Mouse (Mus musculus): ENCODE results near the gene Ralb. TPM values are rescaled to one million over a fixed set of nuclear protein-coding genes. Genes with fewer than 3 reads are reported as not detected.

Ralb gene
- polyA plus RNA-seq, 1 experiment = 20.8 TPM

DNA sequence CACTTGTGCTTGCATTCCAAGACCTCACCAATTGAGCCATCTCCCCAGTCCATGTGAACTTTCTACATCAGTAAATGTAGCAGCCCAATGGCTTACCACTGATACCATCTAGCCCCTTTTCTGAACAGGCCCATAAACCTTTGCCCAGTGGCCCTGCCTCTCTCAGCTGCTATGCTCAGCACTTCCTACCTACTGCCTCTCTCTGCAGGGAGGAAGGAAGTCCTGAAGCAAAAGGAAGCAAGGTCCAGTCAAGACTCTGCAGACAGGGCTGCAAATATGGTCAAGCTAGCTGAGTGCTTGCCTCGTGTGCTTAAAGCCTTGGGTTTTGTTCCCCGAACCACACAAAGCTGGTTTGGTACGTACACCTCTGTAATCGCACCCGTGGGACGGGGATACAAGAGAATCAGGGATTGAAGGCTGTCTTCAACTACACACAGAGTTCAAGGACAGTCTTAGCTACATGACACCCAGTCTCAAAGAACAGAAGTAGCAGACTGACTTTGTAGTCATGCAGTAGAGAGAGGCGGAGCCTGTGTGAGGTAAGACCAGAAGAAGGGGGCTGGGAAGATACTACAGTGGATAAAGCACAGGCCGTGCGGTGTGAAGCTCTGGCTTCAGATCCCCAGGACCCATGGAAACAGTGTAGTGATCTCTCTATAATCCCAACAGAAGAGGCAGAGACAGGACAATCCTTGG, 5.9 kb downstream of the Ralb start:
- TF ChIP-seq CTCF (IDR thresholded peaks at IDR 0.05; ENCODE audit: extremely low read depth, insufficient read depth, low read length) (no peak), POLR2A (IDR thresholded peaks at IDR 0.05; ENCODE audit: extremely low read depth, insufficient read depth, low read length) (no peak)
- Histone ChIP-seq H3K27ac (ENCODE audit: insufficient read depth, low read length) (no peak overlapping the region), H3K4me1 (ENCODE audit: control insufficient read depth, insufficient read depth, low read length) (peaks cover 8% of the 10 kb centered on the region; the same call in 1 of the 2 replicates), H3K4me3 (ENCODE audit: insufficient read depth, low read length) (no peak overlapping the region)

- H3K4me3 ChIP-seq (ENCODE audit: insufficient read depth, low read length) = no peak overlapping the region
- TF ChIP-seq CTCF (IDR thresholded peaks at IDR 0.05; ENCODE audit: extremely low read depth, insufficient read depth, low read length) (no peak), POLR2A (IDR thresholded peaks at IDR 0.05; ENCODE audit: extremely low read depth, insufficient read depth, low read length) (no peak)
- 0 out of 2 replicates have a peak, but pooled peaks cover 3% of the 10 kb centered on the region for H3K4me1 ChIP-seq (ENCODE audit: control insufficient read depth, insufficient read depth, low read length)
- H3K27ac ChIP-seq (ENCODE audit: insufficient read depth, low read length) = no peak overlapping the region
Observed at GRCm38 (mm10) chr1:119497346-119498004, 7.1 kb downstream of the Ralb start.

DNA sequence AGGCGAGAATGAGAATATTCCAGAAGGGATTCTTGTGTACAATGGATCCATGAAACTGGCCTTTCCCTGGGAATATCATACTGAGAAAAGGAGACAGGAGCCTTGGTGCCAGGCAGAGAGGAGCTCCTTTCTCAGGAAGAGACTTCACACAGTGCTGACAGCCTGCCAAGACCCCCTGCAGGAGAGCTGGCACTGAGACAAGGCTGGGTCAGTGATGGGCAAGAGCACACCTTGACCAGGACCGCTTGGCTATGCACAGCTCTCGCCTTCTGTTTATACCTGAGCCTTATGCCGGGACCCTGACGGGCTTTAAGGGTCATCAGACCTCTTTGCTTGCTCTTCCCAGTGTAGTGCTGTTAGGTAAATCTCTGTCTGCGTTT, 9.2 kb downstream of the Ralb start:
- Histone ChIP-seq H3K4me1 (ENCODE audit: control insufficient read depth, insufficient read depth, low read length) (no peaks in the 10 kb centered on the region), H3K27ac (ENCODE audit: insufficient read depth, low read length) (no peak overlapping the region), H3K4me3 (ENCODE audit: insufficient read depth, low read length) (no peak overlapping the region)
- TF ChIP-seq POLR2A (IDR thresholded peaks at IDR 0.05; ENCODE audit: extremely low read depth, insufficient read depth, low read length) (no peak), CTCF (IDR thresholded peaks at IDR 0.05; ENCODE audit: extremely low read depth, insufficient read depth, low read length) (no peak)

- TF ChIP-seq POLR2A (IDR thresholded peaks at IDR 0.05; ENCODE audit: extremely low read depth, insufficient read depth, low read length) (no peak), CTCF (IDR thresholded peaks at IDR 0.05; ENCODE audit: extremely low read depth, insufficient read depth, low read length) (no peak)
- H3K4me1 ChIP-seq (ENCODE audit: control insufficient read depth, insufficient read depth, low read length) = no peaks in the 10 kb centered on the region
- no peak overlapping the region for H3K27ac ChIP-seq (ENCODE audit: insufficient read depth, low read length)
- H3K4me3 ChIP-seq (ENCODE audit: insufficient read depth, low read length) = no peak overlapping the region
Observed at GRCm38 (mm10) chr1:119494712-119495395, 9.7 kb downstream of the Ralb start.

- TF ChIP-seq CTCF (IDR thresholded peaks at IDR 0.05; ENCODE audit: extremely low read depth, insufficient read depth, low read length) (no peak), POLR2A (IDR thresholded peaks at IDR 0.05; ENCODE audit: extremely low read depth, insufficient read depth, low read length) (no peak)
- Histone ChIP-seq H3K27ac (ENCODE audit: insufficient read depth, low read length) (no peak overlapping the region), H3K4me1 (ENCODE audit: control insufficient read depth, insufficient read depth, low read length) (no peaks in the 10 kb centered on the region), H3K4me3 (ENCODE audit: insufficient read depth, low read length) (no peak overlapping the region)
Observed at GRCm38 (mm10) chr1:119494024-119494711, 10.4 kb downstream of the Ralb start.

GRCm38 (mm10) chr1:119492505-119492904, 12.1 kb downstream of the Ralb start:
- TF ChIP-seq POLR2A (IDR thresholded peaks at IDR 0.05; ENCODE audit: extremely low read depth, insufficient read depth, low read length) (no peak), CTCF (IDR thresholded peaks at IDR 0.05; ENCODE audit: extremely low read depth, insufficient read depth, low read length) (no peak)
- no peak overlapping the region for H3K27ac ChIP-seq (ENCODE audit: insufficient read depth, low read length)

GRCm38 (mm10) chr1:119492097-119492496, 12.5 kb downstream of the Ralb start:
- no peak for TF ChIP-seq POLR2A (IDR thresholded peaks at IDR 0.05; ENCODE audit: extremely low read depth, insufficient read depth, low read length)
- H3K4me1 ChIP-seq (ENCODE audit: control insufficient read depth, insufficient read depth, low read length) = no peaks in the 10 kb centered on the region
- H3K4me3 ChIP-seq (ENCODE audit: insufficient read depth, low read length) = no peak overlapping the region
- H3K27ac ChIP-seq (ENCODE audit: insufficient read depth, low read length) = no peak overlapping the region

More at GRCm38 (mm10) chr1:119492505-119492904, 12.1 kb downstream of the Ralb start:
- no peak overlapping the region for H3K4me3 ChIP-seq (ENCODE audit: insufficient read depth, low read length)
- no peaks in the 10 kb centered on the region for H3K4me1 ChIP-seq (ENCODE audit: control insufficient read depth, insufficient read depth, low read length)

DNA sequence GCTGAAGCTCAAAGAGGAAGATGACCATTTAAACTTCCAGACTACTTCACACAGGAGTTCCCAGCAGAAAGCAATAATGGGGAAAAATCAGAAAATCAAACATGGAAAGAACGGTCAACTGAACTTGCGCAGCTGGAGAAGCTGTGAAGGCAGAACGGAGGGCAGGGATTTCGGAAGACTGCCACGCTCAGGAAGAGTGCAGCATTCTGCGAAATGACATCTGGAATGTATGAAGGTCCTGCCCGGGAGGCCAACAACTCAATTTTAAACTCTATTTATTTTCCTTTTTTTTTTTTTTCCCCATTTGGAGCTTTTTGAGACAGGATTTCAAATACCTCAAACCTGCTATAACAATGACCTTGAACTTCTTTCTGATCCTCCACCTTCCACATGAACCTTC, 13.8 kb downstream of the Ralb start:
- no peak for TF ChIP-seq CTCF (IDR thresholded peaks at IDR 0.05; ENCODE audit: extremely low read depth, insufficient read depth, low read length)
- no peak for TF ChIP-seq POLR2A (IDR thresholded peaks at IDR 0.05; ENCODE audit: extremely low read depth, insufficient read depth, low read length)
- H3K4me1 ChIP-seq (ENCODE audit: control insufficient read depth, insufficient read depth, low read length) = no peaks in the 10 kb centered on the region
- no peak overlapping the region for H3K27ac ChIP-seq (ENCODE audit: insufficient read depth, low read length)

GRCm38 (mm10) chr1:119487917-119488590, 16.5 kb downstream of the Ralb start:
- Histone ChIP-seq H3K27ac (ENCODE audit: insufficient read depth, low read length) (no peak overlapping the region), H3K4me3 (ENCODE audit: insufficient read depth, low read length) (no peak overlapping the region), H3K4me1 (ENCODE audit: control insufficient read depth, insufficient read depth, low read length) (no peaks in the 10 kb centered on the region)
- TF ChIP-seq CTCF (IDR thresholded peaks at IDR 0.05; ENCODE audit: extremely low read depth, insufficient read depth, low read length) (no peak), POLR2A (IDR thresholded peaks at IDR 0.05; ENCODE audit: extremely low read depth, insufficient read depth, low read length) (no peak)

More for the DNA sequence above, 13.8 kb downstream of the Ralb start:
- no peak overlapping the region for H3K4me3 ChIP-seq (ENCODE audit: insufficient read depth, low read length)
